Mouse (Mus musculus) kidney, adult 9 months (tissue): ENCODE measurements around the gene Wnt11.

Experiments used
- DNase-seq: peaks from one replicate; pipeline ENCODE4 v3.0.0; 2022

The Wnt11 gene

DNA sequence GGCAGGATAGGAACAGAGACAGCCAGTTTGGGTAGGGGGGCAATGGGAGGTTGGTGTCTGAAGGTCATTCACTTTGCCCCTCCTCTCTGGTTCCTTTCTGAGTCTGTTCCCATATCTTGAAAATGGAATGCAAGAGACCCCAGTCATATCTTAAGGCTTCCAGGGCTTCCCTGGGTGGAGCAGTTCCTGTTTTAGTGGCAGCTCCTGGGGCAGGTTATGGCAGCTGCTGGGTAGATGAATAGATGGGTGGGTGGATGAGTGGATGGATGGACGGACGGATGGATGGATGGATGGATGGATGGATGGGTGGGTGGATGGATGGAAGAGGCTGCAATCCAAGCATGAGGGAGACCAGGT lies 32.9 kb downstream of the Wnt11 start:
- no peak for DNase-seq

DNA sequence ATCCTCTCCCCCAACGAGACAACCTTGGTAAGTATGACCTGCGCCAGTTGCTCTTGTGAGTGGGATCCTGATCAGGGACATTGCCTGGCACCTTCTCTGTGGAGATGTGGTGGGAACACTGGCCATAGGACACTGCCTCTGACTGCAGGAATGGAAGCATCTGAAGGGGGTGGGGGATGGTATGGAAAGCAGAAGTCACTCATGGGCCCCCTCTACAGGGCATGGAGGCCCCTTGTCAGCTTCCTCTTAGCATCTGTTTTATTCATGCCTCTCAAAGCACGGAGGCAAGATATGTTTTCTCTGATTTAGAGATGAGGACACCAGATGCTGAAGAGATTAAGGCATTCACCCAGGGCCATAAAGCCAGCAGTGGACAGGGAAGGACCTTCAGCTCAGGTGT lies 34.2 kb downstream of the Wnt11 start:
- no peak for DNase-seq

DNA sequence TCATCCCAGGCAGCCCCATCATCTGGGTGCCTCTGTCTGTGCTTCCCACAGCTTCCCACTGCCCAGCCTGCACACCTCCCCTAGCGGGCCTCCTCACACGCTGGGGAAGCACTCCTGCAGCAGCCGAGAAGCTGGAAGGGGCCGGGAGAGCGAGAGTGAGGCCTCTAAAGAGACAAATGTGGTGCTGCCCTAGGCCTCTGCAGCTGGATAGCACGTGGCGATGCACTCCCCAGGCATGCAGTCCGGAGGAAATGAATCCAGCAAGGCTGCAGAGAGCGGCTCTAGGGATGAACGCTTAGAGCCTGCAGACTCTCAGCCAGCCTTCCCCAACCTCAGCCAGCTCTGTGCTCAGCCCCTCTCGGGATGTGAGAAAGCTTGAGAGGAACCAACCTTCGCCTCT lies 35.9 kb downstream of the Wnt11 start:
- DNase-seq, result no peak

DNA sequence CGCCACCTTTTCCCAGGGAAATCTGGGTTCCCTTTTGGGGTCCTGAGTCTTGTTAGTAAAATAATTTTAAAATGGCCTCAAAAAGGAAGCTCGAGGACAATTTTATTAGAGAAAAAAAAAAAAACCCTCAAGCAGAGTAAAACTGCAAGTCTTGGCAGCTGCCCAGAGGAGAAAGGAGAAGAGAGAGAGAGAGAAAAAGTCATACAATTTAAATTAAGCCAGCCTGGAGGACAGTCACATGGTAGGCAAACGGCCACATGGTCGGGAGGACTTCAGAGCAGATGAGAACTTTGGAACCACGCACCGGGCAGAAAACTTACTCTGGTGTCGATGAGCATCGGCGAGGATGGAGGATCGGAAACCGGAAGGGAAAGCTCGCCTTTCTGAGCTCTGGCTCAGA lies 37.0 kb downstream of the Wnt11 start:
- no peak for DNase-seq

DNA sequence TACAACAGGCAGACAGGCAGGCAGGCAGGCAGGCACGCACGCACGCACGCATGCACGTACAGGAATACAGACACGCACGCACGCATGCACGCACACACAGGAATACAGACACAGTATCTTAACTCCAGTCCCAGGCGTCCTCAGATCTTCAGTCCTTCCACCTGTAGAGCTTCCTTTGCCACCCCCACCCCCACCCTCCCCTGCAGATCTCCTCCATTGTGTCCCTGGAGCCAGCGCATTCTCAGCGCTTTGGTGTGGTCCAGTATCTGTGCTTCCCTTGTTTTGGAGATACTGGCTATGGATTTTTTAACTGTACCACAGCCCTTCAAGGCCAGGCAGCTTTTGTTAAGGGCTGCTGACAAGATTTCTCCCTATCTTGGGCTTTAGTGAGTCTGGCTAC lies 38.4 kb downstream of the Wnt11 start:
- DNase-seq, result no peak

- no peak for DNase-seq
Observed at GRCm38 (mm10) chr7:98874411-98874951, 39.6 kb downstream of the Wnt11 start.

- no peak for DNase-seq
Observed at GRCm38 (mm10) chr7:98875390-98875990, 40.6 kb downstream of the Wnt11 start.

GRCm38 (mm10) chr7:98876119-98876518 lies 41.2 kb downstream of the Wnt11 start:
- no peak for DNase-seq

GRCm38 (mm10) chr7:98879176-98879575 lies 44.3 kb downstream of the Wnt11 start:
- no peak for DNase-seq

DNA sequence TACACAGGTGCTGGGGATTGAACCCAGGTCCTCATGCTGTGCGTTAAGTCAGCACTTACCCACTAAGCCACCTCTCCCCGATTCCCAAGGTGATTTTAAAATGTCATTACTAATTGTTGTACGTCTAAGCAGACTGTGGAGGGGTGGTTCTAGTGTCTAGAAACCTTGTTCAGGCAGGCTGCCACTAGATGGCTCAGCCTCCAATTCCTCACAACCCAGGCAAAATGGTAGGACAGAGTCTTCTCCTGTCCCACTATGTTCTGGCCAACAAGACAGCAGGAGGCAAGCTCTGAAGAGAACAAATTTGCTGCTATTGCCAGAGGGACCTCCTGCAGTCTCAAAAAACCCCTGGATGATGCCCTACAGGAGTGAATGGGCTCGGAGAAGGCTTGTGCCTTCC lies 47.0 kb downstream of the Wnt11 start:
- DNase-seq, result peak; percentile 25

DNA sequence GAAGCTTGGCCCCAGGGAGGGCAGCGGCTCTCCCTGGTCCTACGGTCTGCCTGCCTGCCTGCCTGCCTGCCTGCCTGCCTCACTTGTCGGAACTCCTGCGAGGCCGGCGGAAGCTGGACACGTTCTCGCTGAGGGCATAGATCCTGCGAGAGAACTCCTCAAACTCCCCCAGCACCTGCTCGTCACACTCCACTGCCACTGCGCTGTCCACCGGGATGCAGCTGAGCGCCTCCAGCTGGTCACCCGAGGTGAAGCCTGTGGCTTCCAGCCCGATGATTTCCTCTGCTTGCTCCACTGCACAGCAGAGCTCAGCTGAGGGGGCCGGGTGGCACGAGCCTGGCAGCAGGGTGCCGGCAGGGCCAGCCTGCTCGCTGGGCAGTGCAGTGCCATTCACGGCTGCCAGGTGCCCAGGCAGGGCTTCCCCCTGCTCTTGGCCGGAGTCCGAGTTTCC lies 52.9 kb downstream of the Wnt11 start:
- DNase-seq, result peak; percentile 75

DNA sequence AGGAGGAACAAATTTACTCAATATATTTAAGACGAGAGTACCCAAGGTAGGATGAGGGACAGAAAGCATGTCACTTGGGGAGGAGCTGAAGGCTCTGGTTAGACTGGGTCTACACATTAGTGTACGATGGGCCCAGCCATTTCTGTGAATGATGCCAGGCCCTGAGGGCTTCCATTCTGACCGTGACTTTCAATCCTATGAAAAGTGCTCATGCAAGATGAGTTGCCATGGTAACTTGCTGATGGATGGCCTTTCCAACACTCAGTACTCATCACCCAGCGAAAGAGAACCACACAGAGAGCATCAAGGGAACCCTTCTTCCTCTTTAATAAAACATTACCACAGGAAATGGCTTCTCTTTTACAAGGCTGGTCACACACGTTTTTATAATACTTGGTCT lies 53.9 kb downstream of the Wnt11 start:
- no peak for DNase-seq

DNA sequence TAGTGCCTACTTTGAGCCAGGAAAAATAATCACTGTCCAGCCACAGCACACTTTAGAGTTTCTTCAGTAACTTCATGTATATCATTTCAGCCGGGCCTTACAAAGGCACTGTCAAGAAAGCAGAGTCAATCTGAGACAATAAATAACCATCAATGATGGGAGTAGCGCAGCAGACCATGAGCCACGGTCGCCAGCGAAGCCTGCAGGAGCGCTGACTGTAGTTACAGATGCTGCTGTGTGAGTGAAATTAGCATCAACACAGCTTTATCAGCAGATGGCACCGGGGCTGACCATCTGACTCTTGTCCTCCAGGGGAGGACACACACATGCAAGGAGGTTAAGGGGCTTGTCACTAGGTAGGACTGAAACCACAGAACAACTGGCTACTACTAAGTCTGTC lies 54.3 kb downstream of the Wnt11 start:
- DNase-seq, result no peak

GRCm38 (mm10) chr7:98893144-98893543 lies 58.2 kb downstream of the Wnt11 start:
- DNase-seq, result no peak

DNA sequence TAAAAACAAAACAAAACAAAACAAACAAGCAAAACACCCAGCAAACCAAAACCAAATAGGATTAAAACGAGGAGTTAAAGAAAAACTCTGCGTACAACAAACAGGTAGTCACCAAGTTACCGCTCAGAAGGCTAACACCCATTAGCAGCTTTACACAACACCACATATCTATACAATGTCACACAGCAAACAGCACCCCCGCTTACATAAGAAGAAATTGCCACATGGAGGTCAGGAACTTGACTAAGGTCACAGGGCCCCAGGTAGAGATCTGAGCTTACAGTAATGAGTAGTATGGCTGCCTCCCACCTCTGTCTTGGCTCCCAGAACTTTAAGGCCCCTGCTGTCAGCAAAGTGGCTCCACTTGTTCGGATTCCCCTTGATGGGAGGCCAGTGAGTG lies 59.4 kb downstream of the Wnt11 start:
- no peak for DNase-seq

GRCm38 (mm10) chr7:98894768-98895167 lies 59.9 kb downstream of the Wnt11 start:
- no peak for DNase-seq

- DNase-seq, result no peak
Observed at GRCm38 (mm10) chr7:98895501-98896095, 60.7 kb downstream of the Wnt11 start.

DNA sequence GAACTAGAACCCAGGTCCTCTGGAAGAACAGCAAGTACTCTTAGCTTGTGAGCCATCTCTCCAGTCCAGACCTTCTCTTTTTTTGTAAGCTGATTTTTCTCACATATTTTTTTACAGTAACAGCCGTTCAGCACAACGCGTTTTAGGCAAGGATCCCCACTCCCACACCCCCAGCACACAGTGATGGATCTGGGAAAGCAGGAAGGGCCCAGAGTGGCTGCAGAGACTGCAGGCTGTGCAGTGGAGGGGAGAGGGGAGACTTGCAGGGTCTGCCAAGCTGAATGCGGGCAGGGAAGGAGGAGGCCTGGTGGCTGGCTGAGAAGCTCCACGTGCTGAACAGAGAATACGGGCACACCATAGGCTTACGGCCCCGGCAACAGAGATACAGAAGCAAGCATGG lies 62.4 kb downstream of the Wnt11 start:
- DNase-seq, result no peak

GRCm38 (mm10) chr7:98899815-98900214 lies 64.9 kb downstream of the Wnt11 start:
- peak; percentile 50 for DNase-seq

GRCm38 (mm10) chr7:98901120-98901519 lies 66.2 kb downstream of the Wnt11 start:
- no peak for DNase-seq

- DNase-seq, result peak; percentile 35
Observed at GRCm38 (mm10) chr7:98903884-98904283, 69.0 kb downstream of the Wnt11 start.
